Mouse (Mus musculus): ENCODE results near the gene Mzt1.

Gene Mzt1

GRCm38 (mm10) chr14:99010920-99011313 lies 35.0 kb downstream of the Mzt1 start:
- DNase-seq (ENCODE audit: low spot score in 2 of 2) = no peak

GRCm38 (mm10) chr14:99010224-99010919 lies 35.6 kb downstream of the Mzt1 start:
- no peak for DNase-seq (ENCODE audit: low spot score in 2 of 2)

- DNase-seq (ENCODE audit: low spot score in 2 of 2) = no peak
Observed at GRCm38 (mm10) chr14:98994218-98994617, 51.7 kb downstream of the Mzt1 start, which contains the start of gene Rpl36a-ps1. Rpl36a-ps1 (minus strand) TSS chr14:98994318.

GRCm38 (mm10) chr14:98992482-98992881 lies 53.5 kb downstream of the Mzt1 start:
- no peak for DNase-seq (ENCODE audit: low spot score in 2 of 2)

GRCm38 (mm10) chr14:98990636-98991035 lies 55.3 kb downstream of the Mzt1 start:
- no peak for DNase-seq (ENCODE audit: low spot score in 2 of 2)

- no peak for DNase-seq (ENCODE audit: low spot score in 2 of 2)
Observed at GRCm38 (mm10) chr14:98989818-98990217, 56.1 kb downstream of the Mzt1 start.

All from thymus, postnatal 10 days (tissue).